Mouse (Mus musculus) small intestine, adult 2 months (tissue): ENCODE results near the gene Nrg4. TPM values are rescaled to one million over a fixed set of nuclear protein-coding genes. Genes with fewer than 3 reads are reported as not detected.

Experiments
- H3K27ac ChIP-seq: fragments of 200-500 bp; 2 replicates; pipeline ENCODE4 v1.5.1; 2012; ENCODE audit warnings: low read depth, low read length, control low read depth, inconsistent platforms; ENCODE audit not compliant: insufficient read depth
- H3K27me3 ChIP-seq: fragments of 200-500 bp; 2 replicates; pipeline ENCODE4 v1.6.1; 2012; ENCODE audit warnings: mild to moderate bottlenecking, moderate library complexity, low read length, inconsistent platforms; ENCODE audit not compliant: control insufficient read depth, insufficient read depth
- H3K36me3 ChIP-seq: fragments of 200-500 bp; 2 replicates; pipeline ENCODE4 v1.6.1; 2012; ENCODE audit warnings: mild to moderate bottlenecking, low read length, control low read depth, inconsistent platforms; ENCODE audit not compliant: control insufficient read depth, insufficient read depth
- H3K4me1 ChIP-seq: fragments of 200-500 bp; 2 replicates; pipeline ENCODE4 v1.6.1; 2012; ENCODE audit warnings: low read length, inconsistent platforms, mixed read lengths; ENCODE audit not compliant: control insufficient read depth, insufficient read depth, insufficient read length
- H3K4me3 ChIP-seq: fragments of 200-500 bp; 2 replicates; pipeline ENCODE4 v1.5.1; 2012; ENCODE audit warnings: low read depth, mild to moderate bottlenecking, control low read depth, inconsistent platforms, low read length, moderate library complexity
- CTCF ChIP-seq: fragments of 200-500 bp; IDR thresholded peaks from 2 replicates; pipeline ENCODE4 v1.5.1; 2012; ENCODE audit warnings: low read depth, mild to moderate bottlenecking, control low read depth, inconsistent platforms, low read length, moderate library complexity, mixed read lengths; ENCODE audit not compliant: insufficient replicate concordance, insufficient read length; ENCODE audit errors: extremely low read depth
- POLR2A ChIP-seq: fragments of 200-500 bp; IDR thresholded peaks from 2 replicates; pipeline ENCODE4 v1.6.1; 2012; ENCODE audit warnings: low read depth, mild to moderate bottlenecking, control low read depth, inconsistent platforms, low read length, moderate library complexity
- WGBS: fragments of 180-500 bp; shearing (Covaris S2); methylation state at CpG from one replicate; pipeline ENCODE4 v1.1.7; 2018; 5-methylcytosine and 5-hydroxymethylcytosine counted together
- polyA plus RNA-seq: library from polyadenylated mRNA; depleted of rRNA; stranded (reverse); fragments of >200 nt; gene quantifications from 2 replicates; pipeline ENCODE4 v1.2.3, GENCODE M21; 2012; rRNA removed

The Nrg4 gene
- polyA plus RNA-seq, result 1.5 and 1.9 TPM in 2 replicates

GRCm38 (mm10) chr9:55326515-55327233 is at the start of gene Nrg4, which contains the start of gene Tmem266:
Nrg4 (minus strand) TSS chr9:55326844.
Tmem266 (plus strand) TSS chr9:55326913.
- H3K27ac ChIP-seq, result no peak within 1 kb of the TSS
- H3K36me3 ChIP-seq, result no peaks in the 10 kb centered on the region
- H3K4me3 ChIP-seq, result peak within 1 kb of the TSS; percentile 90
- H3K4me1 ChIP-seq, result no peaks in the 10 kb centered on the region
- under 1% methylated on average over 65 of the region's 82 CpGs for WGBS
- H3K27me3 ChIP-seq, result no peaks in the 10 kb centered on the region
- TF ChIP-seq CTCF, result no peak
- no peak for TF ChIP-seq POLR2A

GRCm38 (mm10) chr9:55371908-55372307 is 45.3 kb upstream of the Nrg4 start:
- Histone ChIP-seq H3K36me3 (no peaks in the 10 kb centered on the region), H3K4me1 (no peaks in the 10 kb centered on the region), H3K4me3 (no peak overlapping the region), H3K27ac (no peak overlapping the region), H3K27me3 (no peaks in the 10 kb centered on the region; the same call in 1 of the 2 replicates)
- no peak for TF ChIP-seq POLR2A
- TF ChIP-seq CTCF, result no peak
- WGBS, result 63% methylated on average over 7 of the region's 7 CpGs

- no peak overlapping the region for H3K27ac ChIP-seq
- no peak for TF ChIP-seq POLR2A
- no peak for TF ChIP-seq CTCF
- H3K4me3 ChIP-seq, result no peak overlapping the region
- H3K4me1 ChIP-seq, result no peaks in the 10 kb centered on the region
- WGBS, result 50% methylated on average over 3 of the region's 3 CpGs
- H3K36me3 ChIP-seq, result no peaks in the 10 kb centered on the region
- H3K27me3 ChIP-seq, result no peaks in the 10 kb centered on the region
Observed at GRCm38 (mm10) chr9:55368011-55368410, 41.4 kb upstream of the Nrg4 start.

GRCm38 (mm10) chr9:55363707-55364106 is 37.1 kb upstream of the Nrg4 start:
- no peaks in the 10 kb centered on the region for H3K4me1 ChIP-seq
- no peak overlapping the region for H3K4me3 ChIP-seq
- H3K27me3 ChIP-seq, result no peaks in the 10 kb centered on the region
- no peak overlapping the region for H3K27ac ChIP-seq
- TF ChIP-seq POLR2A (no peak), CTCF (no peak)
- no peaks in the 10 kb centered on the region for H3K36me3 ChIP-seq

- 64% methylated on average over 5 of the region's 5 CpGs for WGBS
- Histone ChIP-seq H3K27ac (no peak overlapping the region), H3K4me3 (no peak overlapping the region), H3K36me3 (no peaks in the 10 kb centered on the region), H3K27me3 (no peaks in the 10 kb centered on the region), H3K4me1 (no peaks in the 10 kb centered on the region)
- TF ChIP-seq POLR2A (no peak), CTCF (no peak)
Observed at GRCm38 (mm10) chr9:55361969-55362368, 35.3 kb upstream of the Nrg4 start.

- WGBS, result 60% methylated on average over 7 of the region's 7 CpGs
- no peak for TF ChIP-seq POLR2A
- no peak for TF ChIP-seq CTCF
- Histone ChIP-seq H3K36me3 (no peaks in the 10 kb centered on the region), H3K27me3 (no peaks in the 10 kb centered on the region), H3K4me1 (no peaks in the 10 kb centered on the region), H3K27ac (no peak overlapping the region), H3K4me3 (no peak overlapping the region)
Observed at GRCm38 (mm10) chr9:55360861-55361260, 34.2 kb upstream of the Nrg4 start.

- 78% methylated on average over 3 of the region's 3 CpGs for WGBS
- Histone ChIP-seq H3K4me3 (no peak overlapping the region), H3K4me1 (no peaks in the 10 kb centered on the region), H3K27me3 (no peaks in the 10 kb centered on the region), H3K36me3 (no peaks in the 10 kb centered on the region), H3K27ac (no peak overlapping the region)
- TF ChIP-seq POLR2A (no peak), CTCF (no peak)
Observed at GRCm38 (mm10) chr9:55360372-55360771, 33.7 kb upstream of the Nrg4 start.

- Histone ChIP-seq H3K27me3 (no peaks in the 10 kb centered on the region), H3K36me3 (no peaks in the 10 kb centered on the region), H3K27ac (no peak overlapping the region), H3K4me1 (no peaks in the 10 kb centered on the region), H3K4me3 (no peak overlapping the region)
- no peak for TF ChIP-seq CTCF
- no peak for TF ChIP-seq POLR2A
- WGBS, result 55% methylated on average over 1 of the region's 1 CpGs
Observed at GRCm38 (mm10) chr9:55357164-55357563, 30.5 kb upstream of the Nrg4 start.
